Mouse (Mus musculus) frontal cortex, adult 2 months (tissue): ENCODE data around the gene Kif17. TPM values are rescaled to one million over a fixed set of nuclear protein-coding genes. Genes with fewer than 3 reads are reported as not detected.

ENCODE experiments used
- DNase-seq, 2 experiments: peaks; one replicate each; pipeline ENCODE4 v3.0.0; 2022; ENCODE audit warnings: low spot score in 1 of 2; ENCODE audit errors: extremely low spot score in 1 of 2
- polyA plus RNA-seq: library from polyadenylated mRNA; depleted of rRNA; stranded (reverse); fragments of >200 nt; gene quantifications from 2 replicates; pipeline ENCODE4 v1.2.3, GENCODE M21; 2012; rRNA removed

The Kif17 gene
- polyA plus RNA-seq, 1 experiment, result 23.3 TPM

- no peak for DNase-seq
Observed at GRCm38 (mm10) chr4:138335648-138336047, 85.4 kb downstream of the Kif17 start.

DNA sequence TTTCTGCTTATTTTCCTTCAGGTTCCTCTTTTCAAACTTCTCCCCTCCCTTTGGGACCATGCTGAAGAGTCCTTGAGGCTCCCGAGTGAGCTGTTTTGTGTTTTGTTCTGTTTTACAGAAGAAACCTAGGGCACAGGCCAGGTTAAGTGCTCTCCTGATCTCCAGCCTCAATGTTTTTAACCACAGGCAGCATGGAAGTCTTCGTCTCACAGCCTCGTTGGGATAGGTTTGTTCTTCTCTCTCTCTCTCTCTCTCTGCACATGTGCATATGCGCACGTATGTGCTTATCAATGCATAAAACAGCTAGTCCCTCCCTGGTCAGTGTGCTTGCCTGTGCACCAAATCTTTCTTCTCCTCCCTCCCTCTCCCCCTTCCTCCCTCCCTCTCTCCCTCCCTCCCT is 86.6 kb downstream of the Kif17 start:
- DNase-seq, result no peak

DNA sequence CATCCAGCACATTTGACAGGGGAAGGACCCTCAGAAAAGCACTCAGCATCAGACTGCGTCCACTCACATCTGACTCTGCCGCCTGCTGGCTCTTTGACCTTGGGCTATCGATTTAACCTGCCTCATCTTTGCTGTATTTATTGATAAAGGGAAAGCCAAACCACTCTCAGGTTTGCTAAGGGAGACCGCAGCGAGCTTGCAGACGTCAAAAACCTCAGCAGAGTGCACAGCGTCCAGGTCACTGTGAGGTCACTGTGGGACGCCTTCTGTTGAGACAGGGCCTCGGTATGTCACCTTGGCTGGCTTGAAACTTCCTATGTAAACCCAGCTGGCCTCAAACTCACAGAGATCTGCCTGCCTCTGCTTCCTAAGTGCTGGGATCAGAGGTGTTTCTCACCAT is 87.1 kb downstream of the Kif17 start:
- DNase-seq, result no peak

DNA sequence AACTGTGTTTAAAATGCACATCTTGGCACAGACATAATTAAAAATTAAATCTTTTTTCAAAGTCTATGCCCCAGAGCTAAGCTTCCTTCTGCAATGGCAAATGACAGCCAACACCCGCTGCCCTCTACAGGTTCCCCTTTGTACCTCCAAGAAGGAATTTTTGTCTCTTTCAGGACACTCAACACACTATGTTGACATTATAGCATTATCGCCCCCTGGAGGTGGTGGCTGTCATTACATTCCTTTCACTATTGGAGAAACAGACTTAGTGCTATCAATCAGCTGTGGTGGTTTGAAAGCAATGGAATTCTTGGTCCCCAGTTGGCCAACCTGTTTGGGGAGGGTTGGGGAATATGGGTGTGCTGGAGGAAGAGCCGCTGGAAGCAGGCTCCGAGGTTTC is 89.7 kb downstream of the Kif17 start:
- DNase-seq, result peak in 1 of 2 experiments; percentile 81

DNA sequence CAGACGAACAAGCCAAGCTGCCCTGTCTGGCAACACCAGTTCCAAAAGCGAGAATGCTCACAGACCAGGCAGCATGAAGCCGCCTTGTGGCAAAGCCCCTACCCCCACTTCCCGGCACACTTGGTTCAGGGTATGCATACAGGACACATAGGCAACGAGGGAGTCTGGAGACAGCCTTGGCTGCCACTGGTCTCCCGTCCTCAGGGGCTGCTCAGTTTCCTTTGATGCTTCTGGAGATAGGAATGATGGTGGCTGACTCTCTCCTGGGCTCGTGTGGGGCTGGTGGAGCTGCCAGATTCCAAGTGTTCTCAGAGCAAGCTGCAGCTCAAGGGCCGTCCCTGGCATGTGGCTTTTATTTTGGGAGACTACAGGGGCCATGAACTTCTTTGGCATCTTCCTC is 91.2 kb downstream of the Kif17 start:
- no peak for DNase-seq

- no peak for DNase-seq
Observed at GRCm38 (mm10) chr4:138342048-138342447, 91.8 kb downstream of the Kif17 start.

- no peak for DNase-seq
Observed at GRCm38 (mm10) chr4:138342778-138343177, 92.5 kb downstream of the Kif17 start.

GRCm38 (mm10) chr4:138343341-138343837 is 93.2 kb downstream of the Kif17 start:
- no peak for DNase-seq

GRCm38 (mm10) chr4:138344891-138345545 is 94.8 kb downstream of the Kif17 start:
- no peak for DNase-seq

DNA sequence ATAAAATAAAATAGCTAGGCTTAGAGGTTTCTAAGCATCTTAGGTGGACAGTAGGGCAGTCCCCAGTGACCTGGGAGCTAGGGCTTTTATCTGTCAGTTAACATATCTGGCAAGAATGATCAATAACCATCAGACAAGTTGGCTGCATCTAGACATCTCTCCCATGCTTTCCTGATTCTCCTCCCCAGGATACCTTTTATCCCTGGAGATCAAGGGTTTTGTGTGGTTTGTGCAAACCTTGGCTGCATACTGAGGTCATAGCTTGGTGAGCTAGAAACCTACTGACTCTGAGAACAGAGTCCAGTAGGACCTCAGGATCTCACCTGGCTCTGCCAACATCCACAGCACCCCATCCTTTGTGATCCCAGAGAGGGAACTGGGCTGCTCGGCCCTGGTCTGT is 97.0 kb downstream of the Kif17 start:
- no peak for DNase-seq

DNA sequence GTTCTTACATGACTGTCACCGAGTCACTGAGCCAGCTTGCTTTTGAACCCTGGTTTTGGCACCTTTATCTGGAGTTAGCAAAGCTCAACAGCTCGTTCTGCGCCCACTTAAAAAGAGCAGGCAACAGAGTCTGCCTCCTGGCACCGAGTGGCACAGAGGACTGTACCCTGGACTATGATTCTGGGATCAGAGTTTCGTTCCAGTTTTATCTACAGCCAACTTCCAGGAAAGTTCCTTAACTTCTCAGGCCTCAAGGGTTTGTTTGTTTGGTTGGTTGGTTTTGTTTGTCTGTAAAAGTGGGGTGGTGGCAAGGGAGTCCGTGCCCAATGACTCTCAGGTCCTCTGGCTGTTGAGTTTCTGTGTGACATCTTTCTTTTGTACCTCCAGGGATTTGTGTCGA is 98.5 kb downstream of the Kif17 start:
- no peak for DNase-seq

Other genes starting within 250 kb of the Kif17 start
- 171 and 179 TPM in 2 replicates for gene Hp1bp3, start 34.1 kb upstream of the Kif17 start, polyA plus RNA-seq
- gene Sh2d5, start within 50 bp of the Kif17 start, polyA plus RNA-seq, result 62.1 and 67.9 TPM in 2 replicates
- 89.8 and 93.1 TPM in 2 replicates for gene Ddost, start 54.3 kb downstream of the Kif17 start, polyA plus RNA-seq
- gene Pink1, start 75.9 kb downstream of the Kif17 start, polyA plus RNA-seq, result 327 and 338 TPM in 2 replicates
- 3.6 and 3.7 TPM in 2 replicates for gene Cda, start 117.6 kb downstream of the Kif17 start, polyA plus RNA-seq
- gene Fam43b, start 146.1 kb downstream of the Kif17 start, polyA plus RNA-seq, result 19.2 and 19.9 TPM in 2 replicates
- gene Mul1, start 184.2 kb downstream of the Kif17 start, polyA plus RNA-seq, result 23.9 and 24.7 TPM in 2 replicates
- 644 and 776 TPM in 2 replicates for gene Camk2n1, start 203.9 kb downstream of the Kif17 start, polyA plus RNA-seq